Comparison of ENCODE assay signal across 13 mouse cellular contexts in the genomic region with DNA sequence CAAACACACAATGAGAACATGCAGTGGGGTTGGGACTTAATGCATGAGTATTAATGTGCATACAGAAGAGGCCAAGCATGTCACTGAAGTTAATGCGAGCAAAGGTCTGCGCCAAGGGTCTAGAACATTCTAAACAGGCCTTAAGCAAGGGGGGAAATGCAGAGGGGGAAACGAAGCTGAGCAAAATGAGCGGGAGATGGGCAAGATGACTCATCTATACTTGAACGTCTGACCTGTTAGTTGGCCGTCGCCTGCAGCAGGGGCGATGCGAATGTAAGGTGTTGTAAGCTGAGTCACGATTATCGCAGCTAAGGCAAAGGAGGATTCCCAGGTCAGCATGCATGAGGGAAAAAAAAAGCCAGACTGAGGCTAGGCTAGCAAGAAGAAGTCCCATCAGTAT.
"Had no signal": no experiment of that assay in that cellular context is flagged by ENCODE, and none has a peak within 500 bp of the region (broad histone marks: within the 10 kb centered on the region; RNA-seq: fewer than 3 reads in every experiment).

No protein-coding gene starts in this region.

- DNase-seq: kidney, postnatal 14 days; left cerebral cortex, postnatal 4 days; liver; liver, embryonic 13.5 days; liver, postnatal 0 days; lung, postnatal 14 days; right cerebral cortex, postnatal 14 days; thymus, postnatal 36 days had no signal

- H3K27ac ChIP-seq: kidney, embryonic 15.5 days; liver, embryonic 13.5 days; lung, embryonic 15.5 days; macrophage; midbrain, embryonic 13.5 days had no signal

- H3K27me3 ChIP-seq: kidney, embryonic 15.5 days; liver, embryonic 13.5 days; lung, embryonic 15.5 days; megakaryocyte, embryonic 14.5 days; midbrain, embryonic 13.5 days had no signal

- H3K9me3 ChIP-seq: kidney, embryonic 15.5 days; liver, embryonic 13.5 days; lung, embryonic 15.5 days; midbrain, embryonic 13.5 days had no signal

- ATAC-seq: liver, postnatal 0 days; midbrain, embryonic 13.5 days had no signal

- H3K4me2 ChIP-seq: kidney, embryonic 15.5 days; liver, embryonic 13.5 days; lung, embryonic 15.5 days; midbrain, embryonic 13.5 days had no signal

- H3K36me3 ChIP-seq: kidney, embryonic 15.5 days; liver, embryonic 13.5 days; lung, embryonic 15.5 days; midbrain, embryonic 13.5 days had no signal

- H3K4me1 ChIP-seq: liver, embryonic 13.5 days; lung, embryonic 15.5 days; megakaryocyte, embryonic 14.5 days had no signal

- H3K9ac ChIP-seq: kidney, embryonic 15.5 days; liver, embryonic 13.5 days; liver, postnatal 0 days; lung, embryonic 15.5 days; midbrain, embryonic 13.5 days had no signal

- H3K4me3 ChIP-seq: kidney, embryonic 15.5 days; liver, embryonic 13.5 days; lung, embryonic 15.5 days; megakaryocyte, embryonic 14.5 days; midbrain, embryonic 13.5 days had no signal
